Mouse (Mus musculus): ENCODE measurements around the gene Gm7168.
"Not testable (repeated sequence)": the region's sequence is repeated elsewhere in the genome, so short reads cannot be mapped to it uniquely, and the experiment has no call there.

Gm7168 gene

GRCm38 (mm10) chr17:13948073-13948472, at the start of gene Gm7168:
Gm7168 (plus strand) TSS chr17:13948373.
- TF ChIP-seq GATA4 (IDR thresholded peaks at IDR 0.05; ENCODE audit: insufficient replicate concordance, low read length), result not testable (repeated sequence)

DNA sequence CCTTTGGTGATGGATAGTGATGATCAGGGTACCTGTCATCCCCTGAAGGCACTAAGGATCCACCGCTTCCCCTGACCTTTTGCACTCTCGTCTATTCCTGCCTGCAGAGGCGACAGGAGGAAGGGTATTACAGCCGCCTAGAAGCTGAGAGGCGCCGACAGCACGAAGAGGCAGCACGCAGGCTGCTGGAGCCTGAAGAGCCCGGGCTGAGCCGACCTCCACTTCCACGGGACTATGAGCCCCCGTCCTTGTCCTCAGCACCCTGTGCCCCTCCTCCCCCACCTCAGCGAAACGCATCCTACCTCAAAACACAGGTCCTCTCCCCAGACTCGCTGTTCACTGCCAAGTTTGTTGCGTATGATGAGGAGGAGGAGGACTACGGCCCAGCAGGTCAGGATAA, 49.3 kb upstream of the Gm7168 start:
- no peak for TF ChIP-seq GATA4 (IDR thresholded peaks at IDR 0.05; ENCODE audit: insufficient replicate concordance, low read length)

DNA sequence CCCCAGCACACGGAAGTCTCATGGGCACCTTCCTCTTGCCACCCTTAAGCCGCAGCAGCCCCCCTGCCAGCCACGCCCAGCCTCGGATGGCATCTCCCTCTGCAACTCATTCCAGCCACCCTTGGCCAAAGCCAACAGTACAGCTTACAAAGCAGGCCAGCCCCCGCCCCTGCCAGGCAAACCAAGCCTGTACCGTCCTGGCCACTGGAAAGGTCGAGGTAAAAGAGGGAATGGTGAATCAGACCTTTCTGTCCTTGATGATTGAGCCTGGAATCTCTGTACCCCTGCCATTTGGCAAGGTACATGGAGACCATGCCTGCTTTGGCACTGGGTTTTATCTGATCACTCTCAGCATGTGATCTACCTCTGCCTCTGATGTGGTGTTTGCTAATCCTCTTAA, 48.9 kb upstream of the Gm7168 start:
- TF ChIP-seq GATA4 (IDR thresholded peaks at IDR 0.05; ENCODE audit: insufficient replicate concordance, low read length), result no peak

- TF ChIP-seq GATA4 (IDR thresholded peaks at IDR 0.05; ENCODE audit: insufficient replicate concordance, low read length), result no peak
Measured at GRCm38 (mm10) chr17:13903793-13904192, 44.4 kb upstream of the Gm7168 start.

DNA sequence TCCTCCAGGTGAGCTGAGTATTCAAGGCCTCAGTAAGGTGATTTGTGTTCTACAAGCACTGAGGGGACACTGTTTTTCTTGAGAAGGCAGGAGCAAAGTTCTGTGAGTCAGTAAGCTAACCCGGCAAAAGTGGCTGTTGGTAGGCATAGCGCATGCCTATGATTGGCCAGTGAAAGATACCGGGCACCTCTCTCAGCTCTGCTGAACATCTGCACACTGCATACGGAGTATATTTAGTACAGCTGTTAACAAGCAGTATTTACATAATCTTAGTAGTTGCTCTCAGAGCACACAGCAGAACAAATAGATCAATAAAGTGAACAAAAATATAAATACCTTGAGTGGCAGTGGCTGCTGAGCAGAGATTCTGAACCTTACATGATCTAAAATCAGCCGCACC, 41.1 kb upstream of the Gm7168 start:
- no peak for TF ChIP-seq GATA4 (IDR thresholded peaks at IDR 0.05; ENCODE audit: insufficient replicate concordance, low read length)

DNA sequence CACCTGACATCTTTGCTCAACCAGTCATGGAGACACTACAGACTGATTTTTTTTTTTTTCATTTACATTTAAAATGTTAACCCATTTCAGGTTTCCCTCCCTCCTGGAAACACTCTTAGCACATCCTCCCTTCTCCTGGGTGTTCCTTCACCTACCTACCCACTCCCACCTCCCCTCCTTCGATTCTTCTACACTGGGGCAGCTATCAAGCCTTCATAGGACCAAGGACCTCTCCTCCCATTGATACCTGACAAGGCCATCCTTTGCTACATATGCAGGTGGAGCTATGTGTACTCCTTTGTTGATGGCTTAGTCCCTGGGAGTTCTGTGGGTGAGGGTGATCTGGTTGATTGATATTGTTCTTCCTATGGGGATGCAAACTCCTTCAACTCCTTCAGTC, 40.5 kb upstream of the Gm7168 start:
- TF ChIP-seq GATA4 (IDR thresholded peaks at IDR 0.05; ENCODE audit: insufficient replicate concordance, low read length), result no peak

GRCm38 (mm10) chr17:13913951-13914350, 34.2 kb upstream of the Gm7168 start:
- TF ChIP-seq GATA4 (IDR thresholded peaks at IDR 0.05; ENCODE audit: insufficient replicate concordance, low read length), result no peak

- no peak for TF ChIP-seq GATA4 (IDR thresholded peaks at IDR 0.05; ENCODE audit: insufficient replicate concordance, low read length)
Measured at GRCm38 (mm10) chr17:13914531-13914930, 33.6 kb upstream of the Gm7168 start.

DNA sequence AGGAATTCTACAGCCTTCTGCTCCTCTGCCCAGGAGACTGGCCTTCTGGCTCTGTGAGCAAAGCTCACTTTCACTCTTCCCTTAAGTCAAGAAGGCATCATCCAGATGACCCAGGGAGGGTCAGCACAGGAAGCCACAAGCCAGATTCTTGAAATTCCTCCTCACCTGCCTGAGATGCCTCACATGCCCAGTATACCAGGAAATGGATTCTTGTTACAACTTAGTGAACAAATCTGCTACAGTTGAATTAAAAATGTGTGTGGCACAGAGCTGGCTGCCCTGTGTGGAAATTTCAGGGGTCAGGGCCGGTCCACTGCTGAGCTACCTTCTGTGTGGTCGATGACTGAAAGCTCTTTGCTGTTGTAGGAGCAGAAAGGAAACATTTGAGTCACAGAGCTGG, 27.4 kb upstream of the Gm7168 start:
- TF ChIP-seq GATA4 (IDR thresholded peaks at IDR 0.05; ENCODE audit: insufficient replicate concordance, low read length), result no peak

DNA sequence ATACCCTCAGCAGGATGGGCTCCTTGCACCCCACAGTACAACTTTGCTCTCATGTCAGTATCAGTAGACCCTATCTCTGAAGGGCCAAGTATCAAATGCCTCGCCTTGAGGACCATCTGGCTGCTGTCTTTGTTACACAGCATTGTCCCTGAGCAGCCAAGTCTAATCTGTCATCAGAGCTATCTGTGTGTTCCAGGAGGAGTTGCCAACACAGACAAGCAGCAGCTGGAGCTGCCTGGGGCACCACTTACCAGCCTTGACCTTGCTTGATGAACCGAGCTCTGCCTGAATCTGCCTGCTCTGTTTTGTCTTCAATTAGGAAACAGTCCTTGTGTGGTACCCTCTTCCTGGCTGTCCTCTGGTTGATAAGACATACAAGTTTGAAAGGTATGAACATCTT, 24.8 kb upstream of the Gm7168 start:
- TF ChIP-seq GATA4 (IDR thresholded peaks at IDR 0.05; ENCODE audit: insufficient replicate concordance, low read length), result no peak

GRCm38 (mm10) chr17:13924588-13924987, 23.6 kb upstream of the Gm7168 start:
- no peak for TF ChIP-seq GATA4 (IDR thresholded peaks at IDR 0.05; ENCODE audit: insufficient replicate concordance, low read length)

GRCm38 (mm10) chr17:13925931-13926330, 22.2 kb upstream of the Gm7168 start:
- TF ChIP-seq GATA4 (IDR thresholded peaks at IDR 0.05; ENCODE audit: insufficient replicate concordance, low read length), result no peak

DNA sequence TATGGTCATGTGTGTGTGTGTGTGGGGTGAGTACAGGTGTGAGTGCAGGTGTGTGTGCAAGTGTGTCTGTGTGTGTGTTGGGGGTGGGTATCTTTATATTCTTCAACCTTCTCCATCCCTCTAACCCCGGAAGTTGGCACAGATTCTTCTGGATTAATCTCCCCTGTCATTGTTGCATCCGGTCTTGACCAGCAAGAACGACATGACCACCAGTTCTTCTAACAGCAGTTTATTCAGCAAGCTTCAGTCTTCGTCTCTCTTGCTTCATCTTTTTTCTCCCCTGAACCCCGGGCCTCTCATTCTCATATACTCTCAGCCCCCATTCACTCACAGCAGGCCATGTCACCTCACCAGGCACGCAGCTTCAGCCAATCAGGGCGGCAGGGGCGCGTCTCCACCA, 17.8 kb upstream of the Gm7168 start:
- TF ChIP-seq GATA4 (IDR thresholded peaks at IDR 0.05; ENCODE audit: insufficient replicate concordance, low read length), result no peak

DNA sequence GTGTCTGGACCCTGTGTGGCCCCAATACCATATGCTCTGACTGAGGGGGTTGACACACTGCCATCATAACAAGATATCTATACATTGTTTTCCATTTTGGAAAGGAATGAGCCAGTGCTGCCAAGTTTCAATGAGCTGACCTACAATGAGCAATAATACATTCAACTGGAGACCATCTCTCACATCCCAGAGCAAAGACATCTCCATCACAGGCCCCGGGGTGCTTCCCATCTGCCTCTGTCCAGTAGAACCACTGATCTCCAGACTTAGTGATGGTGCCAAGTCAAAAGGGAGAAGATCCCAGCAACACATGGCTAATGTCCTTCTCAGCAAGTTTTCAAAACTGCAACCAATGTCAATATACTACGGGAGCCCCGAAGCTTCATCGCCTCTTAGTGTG, 10.4 kb upstream of the Gm7168 start:
- no peak for TF ChIP-seq GATA4 (IDR thresholded peaks at IDR 0.05; ENCODE audit: insufficient replicate concordance, low read length)

- TF ChIP-seq GATA4 (IDR thresholded peaks at IDR 0.05; ENCODE audit: insufficient replicate concordance, low read length), result no peak
Measured at GRCm38 (mm10) chr17:13938652-13939051, 9.5 kb upstream of the Gm7168 start.

- no peak for TF ChIP-seq GATA4 (IDR thresholded peaks at IDR 0.05; ENCODE audit: insufficient replicate concordance, low read length)
Measured at GRCm38 (mm10) chr17:13940487-13940886, 7.7 kb upstream of the Gm7168 start.

- TF ChIP-seq GATA4 (IDR thresholded peaks at IDR 0.05; ENCODE audit: insufficient replicate concordance, low read length), result no peak
Measured at GRCm38 (mm10) chr17:13987690-13988089, 39.5 kb downstream of the Gm7168 start.

Measured in liver, adult (tissue).